Mouse (Mus musculus) myocyte (in vitro differentiated cells): Measurements from ENCODE around the gene Espl1. TPM values are rescaled to one million over a fixed set of nuclear protein-coding genes. Genes with fewer than 3 reads are reported as not detected.

Source experiments
- H3K27me3 ChIP-seq: one replicate; pipeline ENCODE4 v1.6.1; 2011; ENCODE audit not compliant: control insufficient read depth, insufficient read depth, insufficient read length
- H3K36me3 ChIP-seq: one replicate; pipeline ENCODE4 v1.6.1; 2011; ENCODE audit not compliant: control insufficient read depth, insufficient read depth
- H3K4me2 ChIP-seq: one replicate; pipeline ENCODE4 v1.6.1; 2011; ENCODE audit warnings: low read depth, control low read depth
- H3K4me3 ChIP-seq: one replicate; pipeline ENCODE4 v1.5.1; 2011; ENCODE audit warnings: mild to moderate bottlenecking, control low read depth, moderate library complexity
- H3K79me2 ChIP-seq: one replicate; pipeline ENCODE4 v1.6.1; 2011; ENCODE audit not compliant: control insufficient read depth, insufficient read depth
- H3ac ChIP-seq: one replicate; pipeline ENCODE4 v1.6.1; 2011; ENCODE audit not compliant: control insufficient read depth, insufficient read length
- CEBPB ChIP-seq: IDR thresholded peaks from 2 replicates; pipeline ENCODE4 v1.6.1; 2011; ENCODE audit warnings: mild to moderate bottlenecking, moderate library complexity; ENCODE audit not compliant: poor library complexity, insufficient read depth, severe bottlenecking
- E2F4 ChIP-seq: IDR thresholded peaks from one replicate; pipeline ENCODE4 v1.6.1; 2011; ENCODE audit warnings: mild to moderate bottlenecking, control low read depth, moderate library complexity; ENCODE audit not compliant: insufficient read depth
- MAX ChIP-seq: IDR thresholded peaks from one replicate; pipeline ENCODE4 v1.6.1; 2011; ENCODE audit warnings: low read depth, mild to moderate bottlenecking, control low read depth
- MYOD1 ChIP-seq, 3 experiments: IDR thresholded peaks; one replicate each; pipeline ENCODE4 v1.6.1; 2011; ENCODE audit warnings: control low read depth in 2 of 3, low read depth in 2 of 3, mild to moderate bottlenecking in 2 of 3, moderate library complexity in 1 of 3; ENCODE audit not compliant: insufficient read length in 2 of 3, control insufficient read depth in 1 of 3
- MYOG ChIP-seq, 3 experiments: IDR thresholded peaks; one replicate each; pipeline ENCODE4 v1.6.1; 2011; ENCODE audit warnings: control low read depth in 2 of 3, low read depth in 2 of 3, mild to moderate bottlenecking in 2 of 3; ENCODE audit not compliant: insufficient read length in 2 of 3, control insufficient read depth in 1 of 3, insufficient read depth in 1 of 3
- POLR2A ChIP-seq: IDR thresholded peaks from one replicate; pipeline ENCODE4 v1.6.1; 2011; ENCODE audit warnings: low read depth, mild to moderate bottlenecking, control low read depth, moderate library complexity; ENCODE audit not compliant: insufficient read length
- POLR2AphosphoS2 ChIP-seq: IDR thresholded peaks from one replicate; pipeline ENCODE4 v1.6.1; 2011; ENCODE audit warnings: low read depth, control low read depth; ENCODE audit not compliant: insufficient read length
- REST ChIP-seq: IDR thresholded peaks from one replicate; pipeline ENCODE4 v1.6.1; 2011; ENCODE audit warnings: mild to moderate bottlenecking, control low read depth, moderate library complexity; ENCODE audit not compliant: insufficient read depth, insufficient read length
- SRF ChIP-seq: IDR thresholded peaks from one replicate; pipeline ENCODE4 v1.6.1; 2011; ENCODE audit warnings: low read depth; ENCODE audit not compliant: control insufficient read depth, insufficient read length
- TCF12 ChIP-seq: IDR thresholded peaks from one replicate; pipeline ENCODE4 v1.6.1; 2011; ENCODE audit warnings: mild to moderate bottlenecking, control low read depth; ENCODE audit not compliant: poor library complexity, insufficient read depth, severe bottlenecking
- TCF3 ChIP-seq: IDR thresholded peaks from one replicate; pipeline ENCODE4 v1.6.1; 2011; ENCODE audit warnings: low read depth, control low read depth; ENCODE audit not compliant: insufficient read length
- USF1 ChIP-seq: IDR thresholded peaks from one replicate; pipeline ENCODE4 v1.6.1; 2011; ENCODE audit warnings: low read depth, mild to moderate bottlenecking, control low read depth, moderate library complexity
- polyA plus RNA-seq: library from polyadenylated mRNA; unstranded; fragments of >200 nt; fragmentation: generic; extraction: Trizol; gene quantifications from one replicate; pipeline ENCODE4 v1.2.1, GENCODE M21; 2012; ENCODE audit warnings: missing spikeins

Espl1 gene
- polyA plus RNA-seq, 1 experiment, result 16.7 TPM

- Histone ChIP-seq H3K27me3 (no peaks in the 10 kb centered on the region), H3K4me3 (no peak overlapping the region), H3K4me2 (no peak overlapping the region), H3K79me2 (peaks cover 22% of the 10 kb centered on the region), H3K36me3 (peaks cover 54% of the 10 kb centered on the region), H3ac (no peak overlapping the region)
- TF ChIP-seq USF1, result no peak
- TF ChIP-seq POLR2AphosphoS2, result no peak
- TF ChIP-seq POLR2A, result no peak
- no peak for TF ChIP-seq MYOG (IDR thresholded peaks at IDR 0.05; ENCODE audit: control insufficient read depth in 1 of 3, insufficient read depth in 1 of 3, insufficient read length in 2 of 3, low read depth in 2 of 3)
- TF ChIP-seq MYOD1 (IDR thresholded peaks at IDR 0.05; ENCODE audit: control insufficient read depth in 1 of 3, insufficient read length in 2 of 3, low read depth in 2 of 3), result no peak
- TF ChIP-seq MAX, result no peak
- TF ChIP-seq TCF12, result no peak
- no peak for TF ChIP-seq CEBPB
- TF ChIP-seq TCF3, result no peak
- no peak for TF ChIP-seq E2F4
- TF ChIP-seq REST, result no peak
- TF ChIP-seq SRF, result no peak
Measured at GRCm38 (mm10) chr15:102336946-102337345, 40.9 kb downstream of the Espl1 start.

- Histone ChIP-seq H3K27me3 (no peaks in the 10 kb centered on the region), H3K36me3 (peaks cover 45% of the 10 kb centered on the region), H3ac (no peak overlapping the region), H3K79me2 (no peaks in the 10 kb centered on the region), H3K4me2 (no peak overlapping the region), H3K4me3 (no peak overlapping the region)
- TF ChIP-seq SRF (no peak), POLR2A (no peak), POLR2AphosphoS2 (no peak), TCF3 (no peak), E2F4 (no peak), MYOD1 (IDR thresholded peaks at IDR 0.05; ENCODE audit: control insufficient read depth in 1 of 3, insufficient read length in 2 of 3, low read depth in 2 of 3) (no peak), TCF12 (no peak), MAX (no peak), REST (no peak), USF1 (no peak), CEBPB (no peak), MYOG (IDR thresholded peaks at IDR 0.05; ENCODE audit: control insufficient read depth in 1 of 3, insufficient read depth in 1 of 3, insufficient read length in 2 of 3, low read depth in 2 of 3) (no peak)
Measured at GRCm38 (mm10) chr15:102339612-102340011, 43.5 kb downstream of the Espl1 start.

- no peaks in the 10 kb centered on the region for H3K79me2 ChIP-seq
- no peak overlapping the region for H3ac ChIP-seq
- TF ChIP-seq MAX (no peak), CEBPB (no peak)
- peaks cover 30% of the 10 kb centered on the region for H3K36me3 ChIP-seq
- no peak overlapping the region for H3K4me3 ChIP-seq
- no peaks in the 10 kb centered on the region for H3K27me3 ChIP-seq
- H3K4me2 ChIP-seq, result no peak overlapping the region
Measured at GRCm38 (mm10) chr15:102341580-102341979, 45.5 kb downstream of the Espl1 start.

GRCm38 (mm10) chr15:102344490-102344889 is 48.4 kb downstream of the Espl1 start:
- TF ChIP-seq MAX (no peak), TCF3 (no peak), TCF12 (no peak), POLR2AphosphoS2 (no peak), MYOD1 (IDR thresholded peaks at IDR 0.05; ENCODE audit: control insufficient read depth in 1 of 3, insufficient read length in 2 of 3, low read depth in 2 of 3) (no peak), POLR2A (no peak), E2F4 (no peak), MYOG (IDR thresholded peaks at IDR 0.05; ENCODE audit: control insufficient read depth in 1 of 3, insufficient read depth in 1 of 3, insufficient read length in 2 of 3, low read depth in 2 of 3) (no peak), REST (no peak), SRF (no peak), USF1 (no peak), CEBPB (no peak)
- Histone ChIP-seq H3K4me2 (no peak overlapping the region), H3K36me3 (peaks cover 4% of the 10 kb centered on the region), H3K27me3 (no peaks in the 10 kb centered on the region), H3ac (no peak overlapping the region), H3K79me2 (peaks cover 3% of the 10 kb centered on the region), H3K4me3 (no peak overlapping the region)

DNA sequence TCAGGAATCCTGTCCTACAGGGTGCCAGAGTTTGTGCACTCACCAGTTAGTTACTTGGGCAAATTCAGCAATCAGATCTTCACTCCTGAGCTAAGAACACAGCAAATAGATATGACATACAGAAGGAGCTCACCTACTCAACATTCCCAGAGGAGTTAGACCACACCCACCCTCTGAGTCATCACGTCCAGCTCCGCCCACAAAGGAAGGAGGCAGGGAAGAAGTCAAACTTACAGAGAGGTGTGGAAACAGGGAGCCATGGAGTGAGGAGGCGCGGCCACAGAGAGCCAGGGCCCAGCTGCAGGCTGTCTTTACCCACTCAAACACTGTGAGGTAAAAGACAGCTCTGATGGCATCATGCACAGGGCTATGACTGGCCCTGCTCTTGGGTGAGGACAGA is 50.4 kb downstream of the Espl1 start:
- Histone ChIP-seq H3K36me3 (no peaks in the 10 kb centered on the region), H3K79me2 (peaks cover 9% of the 10 kb centered on the region), H3K27me3 (no peaks in the 10 kb centered on the region), H3K4me2 (no peak overlapping the region), H3ac (no peak overlapping the region), H3K4me3 (no peak overlapping the region)
- no peak for TF ChIP-seq POLR2AphosphoS2
- TF ChIP-seq CEBPB, result no peak
- no peak for TF ChIP-seq MYOD1 (IDR thresholded peaks at IDR 0.05; ENCODE audit: control insufficient read depth in 1 of 3, insufficient read length in 2 of 3, low read depth in 2 of 3)
- TF ChIP-seq POLR2A, result no peak
- TF ChIP-seq E2F4, result no peak
